Mouse (Mus musculus) midbrain, embryonic 15.5 days (tissue): ENCODE results near the gene Rfx5. TPM values are rescaled to one million over a fixed set of nuclear protein-coding genes. Genes with fewer than 3 reads are reported as not detected.

Source experiments
- ATAC-seq: fragments of 200-750 bp; cut with Nextera tagmentation; replicated peaks from 2 replicates; pipeline ENCODE4 v1.8.0; 2017; ENCODE audit warnings: moderate TSS enrichment
- H3K27ac ChIP-seq: fragments of 300-500 bp; sonication (generic); 2 replicates; pipeline ENCODE4 v1.5.1; 2015; ENCODE audit warnings: mild to moderate bottlenecking, inconsistent platforms
- H3K27me3 ChIP-seq: fragments of 300-500 bp; sonication (generic); replicated peaks from 2 replicates; pipeline ENCODE4 v1.6.1; 2015; ENCODE audit warnings: inconsistent platforms
- H3K36me3 ChIP-seq: fragments of 300-500 bp; sonication (generic); replicated peaks from 2 replicates; pipeline ENCODE4 v1.6.1; 2015; ENCODE audit warnings: inconsistent platforms
- H3K4me1 ChIP-seq: fragments of 300-500 bp; sonication (generic); 2 replicates; pipeline ENCODE4 v1.6.1; 2015; ENCODE audit warnings: inconsistent platforms
- H3K4me2 ChIP-seq: fragments of 300-500 bp; sonication (generic); 2 replicates; pipeline ENCODE4 v1.6.1; 2015; ENCODE audit warnings: inconsistent platforms, mild to moderate bottlenecking, moderate library complexity
- H3K4me3 ChIP-seq: fragments of 300-500 bp; sonication (generic); 2 replicates; pipeline ENCODE4 v1.5.1; 2015; ENCODE audit warnings: mild to moderate bottlenecking, inconsistent platforms
- H3K9ac ChIP-seq: fragments of 300-500 bp; sonication (generic); 2 replicates; pipeline ENCODE4 v1.6.1; 2015; ENCODE audit warnings: mild to moderate bottlenecking, inconsistent platforms
- H3K9me3 ChIP-seq: fragments of 300-500 bp; sonication (generic); 2 replicates; pipeline ENCODE4 v1.6.1; 2016; ENCODE audit warnings: inconsistent platforms
- WGBS: fragments of 180-500 bp; shearing (Covaris S2); methylation state at CpG from one replicate; pipeline ENCODE4 v1.1.7; 2015; ENCODE audit warnings: mixed read lengths; 5-methylcytosine and 5-hydroxymethylcytosine counted together
- polyA plus RNA-seq: library from polyadenylated mRNA; unstranded; fragments of >200 nt; fragmentation: Nextera tagmentation; extraction: Ambion mirVana; gene quantifications from 2 replicates; pipeline ENCODE4 v1.2.1, GENCODE M21; 2015

Gene Rfx5
- polyA plus RNA-seq, 1 experiment from 2014 or later: 6.5 TPM

- no peaks in the 10 kb centered on the region for H3K27me3 ChIP-seq
- peak within 1 kb of the TSS; percentile 90 for H3K27ac ChIP-seq
- peaks cover 28% of the 10 kb centered on the region for H3K4me1 ChIP-seq
- peak within 1 kb of the TSS; percentile 65 for H3K4me2 ChIP-seq
- peak within 1 kb of the TSS; percentile 84 for H3K9ac ChIP-seq
- under 1% methylated on average over 57 of the region's 57 CpGs for WGBS
- H3K36me3 ChIP-seq: 0 out of 2 replicates have a peak, but pooled peaks cover 7% of the 10 kb centered on the region
- H3K4me3 ChIP-seq: peak within 1 kb of the TSS; percentile 61
- no peaks in the 10 kb centered on the region for H3K9me3 ChIP-seq
- peak; percentile 96 for ATAC-seq
Observed at GRCm38 (mm10) chr3:94974528-94975422, 20.9 kb downstream of the Rfx5 start, which contains the start of gene Pi4kb. Gene Pi4kb, plus strand, starts transcription at chr3:94974731.

- no peak for ATAC-seq
- Histone ChIP-seq H3K4me1 (0 out of 2 replicates have a peak, but pooled peaks cover 6% of the 10 kb centered on the region), H3K9ac (no peak overlapping the region), H3K4me2 (no peak overlapping the region), H3K27ac (no peak overlapping the region), H3K36me3 (peaks cover 13% of the 10 kb centered on the region), H3K27me3 (no peaks in the 10 kb centered on the region), H3K4me3 (no peak overlapping the region), H3K9me3 (no peaks in the 10 kb centered on the region)
- WGBS: 89% methylated on average over 11 of the region's 11 CpGs
Observed at GRCm38 (mm10) chr3:94984312-94984711, 30.4 kb downstream of the Rfx5 start.

GRCm38 (mm10) chr3:94985513-94985912, 31.6 kb downstream of the Rfx5 start:
- H3K36me3 ChIP-seq: peaks cover 12% of the 10 kb centered on the region
- no peak for ATAC-seq
- WGBS: 100% methylated on average over 2 of the region's 2 CpGs

GRCm38 (mm10) chr3:94987578-94987977, 33.7 kb downstream of the Rfx5 start:
- no peak overlapping the region for H3K4me3 ChIP-seq
- no peak overlapping the region for H3K4me2 ChIP-seq
- H3K27me3 ChIP-seq: no peaks in the 10 kb centered on the region
- H3K4me1 ChIP-seq: 0 out of 2 replicates have a peak, but pooled peaks cover 7% of the 10 kb centered on the region
- H3K9ac ChIP-seq: no peak overlapping the region
- H3K9me3 ChIP-seq: no peaks in the 10 kb centered on the region
- peaks cover 12% of the 10 kb centered on the region for H3K36me3 ChIP-seq
- no peak overlapping the region for H3K27ac ChIP-seq
- no peak for ATAC-seq

More at GRCm38 (mm10) chr3:94985513-94985912, 31.6 kb downstream of the Rfx5 start:
- H3K27me3 ChIP-seq: no peaks in the 10 kb centered on the region
- no peak overlapping the region for H3K4me3 ChIP-seq
- H3K9me3 ChIP-seq: no peaks in the 10 kb centered on the region
- H3K27ac ChIP-seq: no peak overlapping the region
- no peak overlapping the region for H3K9ac ChIP-seq
- no peak overlapping the region for H3K4me2 ChIP-seq
- H3K4me1 ChIP-seq: 0 out of 2 replicates have a peak, but pooled peaks cover 7% of the 10 kb centered on the region

- Histone ChIP-seq H3K4me2 (no peak overlapping the region), H3K27me3 (no peaks in the 10 kb centered on the region), H3K4me3 (no peak overlapping the region), H3K36me3 (peaks cover 7% of the 10 kb centered on the region), H3K27ac (no peak overlapping the region), H3K9me3 (no peaks in the 10 kb centered on the region), H3K9ac (no peak overlapping the region), H3K4me1 (0 out of 2 replicates have a peak, but pooled peaks cover 7% of the 10 kb centered on the region)
- no peak for ATAC-seq
- 51% methylated on average over 9 of the region's 9 CpGs for WGBS
Observed at GRCm38 (mm10) chr3:94989159-94989761, 35.4 kb downstream of the Rfx5 start.

- Histone ChIP-seq H3K9ac (no peak overlapping the region), H3K36me3 (peaks cover 49% of the 10 kb centered on the region), H3K4me1 (no peaks in the 10 kb centered on the region), H3K27me3 (no peaks in the 10 kb centered on the region), H3K9me3 (no peaks in the 10 kb centered on the region), H3K4me3 (no peak overlapping the region), H3K4me2 (no peak overlapping the region), H3K27ac (no peak overlapping the region)
- WGBS: 25% methylated on average over 2 of the region's 2 CpGs
- no peak for ATAC-seq
Observed at GRCm38 (mm10) chr3:94996946-94997345, 43.1 kb downstream of the Rfx5 start.

- ATAC-seq: no peak; the same call in 1 of the 2 replicates
- H3K4me2 ChIP-seq: no peak overlapping the region
- H3K9me3 ChIP-seq: no peaks in the 10 kb centered on the region
- 55% methylated on average over 4 of the region's 4 CpGs for WGBS
- H3K4me1 ChIP-seq: no peaks in the 10 kb centered on the region; the same call in 1 of the 2 replicates
- no peak overlapping the region for H3K4me3 ChIP-seq
- peaks cover 60% of the 10 kb centered on the region for H3K36me3 ChIP-seq
- no peak overlapping the region for H3K27ac ChIP-seq
- no peak overlapping the region for H3K9ac ChIP-seq
- H3K27me3 ChIP-seq: no peaks in the 10 kb centered on the region
Observed at GRCm38 (mm10) chr3:95002569-95002968, 48.7 kb downstream of the Rfx5 start.

- H3K36me3 ChIP-seq: peaks cover 54% of the 10 kb centered on the region
- no peak overlapping the region for H3K4me2 ChIP-seq
- H3K4me1 ChIP-seq: no peaks in the 10 kb centered on the region; the same call in 1 of the 2 replicates
- no peak overlapping the region for H3K9ac ChIP-seq
- no peaks in the 10 kb centered on the region for H3K27me3 ChIP-seq
- no peak overlapping the region for H3K4me3 ChIP-seq
- H3K9me3 ChIP-seq: no peaks in the 10 kb centered on the region
- H3K27ac ChIP-seq: no peak overlapping the region
- no peak for ATAC-seq
Observed at GRCm38 (mm10) chr3:95003273-95003672, 49.4 kb downstream of the Rfx5 start.

- Histone ChIP-seq H3K4me3 (no peak overlapping the region), H3K9ac (no peak overlapping the region), H3K4me1 (peaks cover 2% of the 10 kb centered on the region; the same call in 1 of the 2 replicates), H3K27ac (no peak overlapping the region), H3K36me3 (peaks cover 53% of the 10 kb centered on the region), H3K27me3 (no peaks in the 10 kb centered on the region), H3K4me2 (no peak overlapping the region), H3K9me3 (no peaks in the 10 kb centered on the region)
- 87% methylated on average over 3 of the region's 3 CpGs for WGBS
- no peak for ATAC-seq
Observed at GRCm38 (mm10) chr3:95005651-95006050, 51.8 kb downstream of the Rfx5 start.

- peaks cover 60% of the 10 kb centered on the region for H3K36me3 ChIP-seq
- H3K9ac ChIP-seq: no peak overlapping the region
- 85% methylated on average over 9 of the region's 9 CpGs for WGBS
- peak; percentile 22; the same call in 1 of the 2 replicates for ATAC-seq
- H3K27ac ChIP-seq: no peak overlapping the region
- no peaks in the 10 kb centered on the region for H3K9me3 ChIP-seq
- no peak overlapping the region for H3K4me2 ChIP-seq
- H3K4me3 ChIP-seq: no peak overlapping the region
- H3K4me1 ChIP-seq: peaks cover 2% of the 10 kb centered on the region; the same call in 1 of the 2 replicates
- no peaks in the 10 kb centered on the region for H3K27me3 ChIP-seq
Observed at GRCm38 (mm10) chr3:95007706-95008105, 53.8 kb downstream of the Rfx5 start.

GRCm38 (mm10) chr3:95010396-95010795, 56.5 kb downstream of the Rfx5 start:
- no peaks in the 10 kb centered on the region for H3K27me3 ChIP-seq
- no peaks in the 10 kb centered on the region for H3K9me3 ChIP-seq
- no peak overlapping the region for H3K9ac ChIP-seq
- H3K4me1 ChIP-seq: peaks cover 19% of the 10 kb centered on the region
- H3K27ac ChIP-seq: no peak overlapping the region
- no peak for ATAC-seq
- no peak overlapping the region for H3K4me3 ChIP-seq
- H3K36me3 ChIP-seq: peaks cover 41% of the 10 kb centered on the region
- 92% methylated on average over 7 of the region's 7 CpGs for WGBS
- H3K4me2 ChIP-seq: no peak overlapping the region
